Mouse (Mus musculus): Measurements from ENCODE around the gene Agbl4. TPM values are rescaled to one million over a fixed set of nuclear protein-coding genes. Genes with fewer than 3 reads are reported as not detected.

The Agbl4 gene
- polyA plus RNA-seq, 1 experiment = not detected

- Histone ChIP-seq H3K4me1 (no peaks in the 10 kb centered on the region), H3K4me3 (replicated peaks) (no peak overlapping the region), H3K27me3 (replicated peaks) (no peaks in the 10 kb centered on the region), H3K36me3 (replicated peaks; ENCODE audit: low read length) (no peaks in the 10 kb centered on the region), H3K9me3 (no peaks in the 10 kb centered on the region)
- TF ChIP-seq GATA1 (IDR thresholded peaks at IDR 0.05; ENCODE audit: borderline replicate concordance, low read length) (no peak), FLI1 (IDR thresholded peaks at IDR 0.05; ENCODE audit: low read length) (no peak)
Observed at GRCm38 (mm10) chr4:111487233-111487843, 1089.9 kb downstream of the Agbl4 start.

GRCm38 (mm10) chr4:111493750-111494404 lies 1096.4 kb downstream of the Agbl4 start:
- H3K4me3 ChIP-seq (replicated peaks) = no peak overlapping the region
- H3K36me3 ChIP-seq (replicated peaks; ENCODE audit: low read length) = no peaks in the 10 kb centered on the region
- TF ChIP-seq FLI1 (IDR thresholded peaks at IDR 0.05; ENCODE audit: low read length) (no peak), GATA1 (IDR thresholded peaks at IDR 0.05; ENCODE audit: borderline replicate concordance, low read length) (no peak)
- H3K9me3 ChIP-seq = no peaks in the 10 kb centered on the region
- no peaks in the 10 kb centered on the region for H3K27me3 ChIP-seq (replicated peaks)
- no peaks in the 10 kb centered on the region for H3K4me1 ChIP-seq

GRCm38 (mm10) chr4:111495949-111496348 lies 1098.5 kb downstream of the Agbl4 start:
- no peaks in the 10 kb centered on the region for H3K36me3 ChIP-seq (replicated peaks; ENCODE audit: low read length)
- no peak overlapping the region for H3K4me3 ChIP-seq (replicated peaks)
- TF ChIP-seq FLI1 (IDR thresholded peaks at IDR 0.05; ENCODE audit: low read length) (no peak), GATA1 (IDR thresholded peaks at IDR 0.05; ENCODE audit: borderline replicate concordance, low read length) (no peak)
- H3K4me1 ChIP-seq = no peaks in the 10 kb centered on the region
- H3K9me3 ChIP-seq = no peaks in the 10 kb centered on the region
- no peaks in the 10 kb centered on the region for H3K27me3 ChIP-seq (replicated peaks)

GRCm38 (mm10) chr4:111498751-111499150 lies 1101.3 kb downstream of the Agbl4 start:
- Histone ChIP-seq H3K4me3 (replicated peaks) (no peak overlapping the region), H3K9me3 (no peaks in the 10 kb centered on the region), H3K36me3 (replicated peaks; ENCODE audit: low read length) (no peaks in the 10 kb centered on the region), H3K27me3 (replicated peaks) (no peaks in the 10 kb centered on the region), H3K4me1 (no peaks in the 10 kb centered on the region)
- TF ChIP-seq GATA1 (IDR thresholded peaks at IDR 0.05; ENCODE audit: borderline replicate concordance, low read length) = no peak
- no peak for TF ChIP-seq FLI1 (IDR thresholded peaks at IDR 0.05; ENCODE audit: low read length)

- Histone ChIP-seq H3K36me3 (replicated peaks; ENCODE audit: low read length) (no peaks in the 10 kb centered on the region), H3K27me3 (replicated peaks) (no peaks in the 10 kb centered on the region), H3K4me3 (replicated peaks) (no peak overlapping the region), H3K9me3 (0 out of 2 replicates have a peak, but pooled peaks cover 2% of the 10 kb centered on the region), H3K4me1 (no peaks in the 10 kb centered on the region)
- TF ChIP-seq GATA1 (IDR thresholded peaks at IDR 0.05; ENCODE audit: borderline replicate concordance, low read length) = no peak
- no peak for TF ChIP-seq FLI1 (IDR thresholded peaks at IDR 0.05; ENCODE audit: low read length)
Observed at GRCm38 (mm10) chr4:111501441-111501840, 1104.0 kb downstream of the Agbl4 start.

- Histone ChIP-seq H3K4me3 (replicated peaks) (no peak overlapping the region), H3K36me3 (replicated peaks; ENCODE audit: low read length) (no peaks in the 10 kb centered on the region), H3K4me1 (no peaks in the 10 kb centered on the region), H3K9me3 (0 out of 2 replicates have a peak, but pooled peaks cover 2% of the 10 kb centered on the region), H3K27me3 (replicated peaks) (no peaks in the 10 kb centered on the region)
- no peak for TF ChIP-seq FLI1 (IDR thresholded peaks at IDR 0.05; ENCODE audit: low read length)
- no peak for TF ChIP-seq GATA1 (IDR thresholded peaks at IDR 0.05; ENCODE audit: borderline replicate concordance, low read length)
Observed at GRCm38 (mm10) chr4:111502965-111503727, 1105.7 kb downstream of the Agbl4 start.

GRCm38 (mm10) chr4:111504952-111505351 lies 1107.5 kb downstream of the Agbl4 start:
- Histone ChIP-seq H3K27me3 (replicated peaks) (no peaks in the 10 kb centered on the region), H3K4me1 (no peaks in the 10 kb centered on the region), H3K9me3 (0 out of 2 replicates have a peak, but pooled peaks cover 2% of the 10 kb centered on the region), H3K36me3 (replicated peaks; ENCODE audit: low read length) (no peaks in the 10 kb centered on the region), H3K4me3 (replicated peaks) (no peak overlapping the region)
- TF ChIP-seq FLI1 (IDR thresholded peaks at IDR 0.05; ENCODE audit: low read length) (no peak), GATA1 (IDR thresholded peaks at IDR 0.05; ENCODE audit: borderline replicate concordance, low read length) (no peak)

- no peaks in the 10 kb centered on the region for H3K27me3 ChIP-seq (replicated peaks)
- no peaks in the 10 kb centered on the region for H3K36me3 ChIP-seq (replicated peaks; ENCODE audit: low read length)
- no peak for TF ChIP-seq GATA1 (IDR thresholded peaks at IDR 0.05; ENCODE audit: borderline replicate concordance, low read length)
- no peak for TF ChIP-seq FLI1 (IDR thresholded peaks at IDR 0.05; ENCODE audit: low read length)
- H3K4me1 ChIP-seq = no peaks in the 10 kb centered on the region
- no peak overlapping the region for H3K4me3 ChIP-seq (replicated peaks)
- H3K9me3 ChIP-seq = peaks cover 3% of the 10 kb centered on the region; the same call in 1 of the 2 replicates
Observed at GRCm38 (mm10) chr4:111510129-111510528, 1112.7 kb downstream of the Agbl4 start.

GRCm38 (mm10) chr4:111513921-111514320 lies 1116.5 kb downstream of the Agbl4 start:
- H3K36me3 ChIP-seq (replicated peaks; ENCODE audit: low read length) = no peaks in the 10 kb centered on the region
- H3K27me3 ChIP-seq (replicated peaks) = no peaks in the 10 kb centered on the region
- TF ChIP-seq GATA1 (IDR thresholded peaks at IDR 0.05; ENCODE audit: borderline replicate concordance, low read length) (no peak), FLI1 (IDR thresholded peaks at IDR 0.05; ENCODE audit: low read length) (no peak)
- peaks cover 2% of the 10 kb centered on the region; the same call in 1 of the 2 replicates for H3K9me3 ChIP-seq
- H3K4me1 ChIP-seq = no peaks in the 10 kb centered on the region
- H3K4me3 ChIP-seq (replicated peaks) = no peak overlapping the region

GRCm38 (mm10) chr4:111516136-111516535 lies 1118.7 kb downstream of the Agbl4 start:
- no peaks in the 10 kb centered on the region for H3K4me1 ChIP-seq
- no peak overlapping the region for H3K4me3 ChIP-seq (replicated peaks)
- H3K36me3 ChIP-seq (replicated peaks; ENCODE audit: low read length) = no peaks in the 10 kb centered on the region
- peaks cover 10% of the 10 kb centered on the region; the same call in 1 of the 2 replicates for H3K9me3 ChIP-seq
- H3K27me3 ChIP-seq (replicated peaks) = no peaks in the 10 kb centered on the region
- TF ChIP-seq FLI1 (IDR thresholded peaks at IDR 0.05; ENCODE audit: low read length) (no peak), GATA1 (IDR thresholded peaks at IDR 0.05; ENCODE audit: borderline replicate concordance, low read length) (no peak)

All from megakaryocyte, embryonic 14.5 days (primary cell).